Mouse (Mus musculus): Measurements from ENCODE around the gene Lrrc27. TPM values are rescaled to one million over a fixed set of nuclear protein-coding genes. Genes with fewer than 3 reads are reported as not detected.

Gene Lrrc27
- polyA plus RNA-seq, 1 experiment from 2014 or later, result 3.3 TPM

- Histone ChIP-seq H3K9me3 (ENCODE audit: control insufficient read depth, low read length) (no peaks in the 10 kb centered on the region), H3K4me1 (ENCODE audit: control insufficient read depth, insufficient read depth, low read length) (peaks cover 38% of the 10 kb centered on the region), H3K9ac (ENCODE audit: low read depth, low read length) (0 out of 2 replicates have a peak overlapping the region, but pooled peaks have one; percentile 11), H3K27ac (replicated peaks; ENCODE audit: low read depth, low read length) (peak overlapping the region; percentile 57), H3K36me3 (ENCODE audit: control insufficient read depth, insufficient read depth, low read length) (peaks cover 19% of the 10 kb centered on the region), H3K4me2 (ENCODE audit: low read depth, low read length) (no peak overlapping the region), H3K4me3 (ENCODE audit: low read depth, low read length) (no peak overlapping the region), H3K27me3 (replicated peaks; ENCODE audit: control insufficient read depth, insufficient read depth, low read length) (no peaks in the 10 kb centered on the region)
- DNase-seq (ENCODE audit: low spot score), result peak; percentile 84
- no peak for ATAC-seq (ENCODE audit: low read depth)
- WGBS, result 72% methylated on average over 5 of the region's 5 CpGs
These were observed 39.1 kb downstream of the Lrrc27 start for GRCm38 (mm10) chr7:139251881-139252301.

GRCm38 (mm10) chr7:139252566-139252965 lies 39.8 kb downstream of the Lrrc27 start:
- Histone ChIP-seq H3K4me3 (ENCODE audit: low read depth, low read length) (no peak overlapping the region), H3K4me2 (ENCODE audit: low read depth, low read length) (no peak overlapping the region), H3K4me1 (ENCODE audit: control insufficient read depth, insufficient read depth, low read length) (peaks cover 32% of the 10 kb centered on the region), H3K27ac (replicated peaks; ENCODE audit: low read depth, low read length) (no peak overlapping the region), H3K27me3 (replicated peaks; ENCODE audit: control insufficient read depth, insufficient read depth, low read length) (no peaks in the 10 kb centered on the region), H3K36me3 (ENCODE audit: control insufficient read depth, insufficient read depth, low read length) (peaks cover 19% of the 10 kb centered on the region), H3K9me3 (ENCODE audit: control insufficient read depth, low read length) (no peaks in the 10 kb centered on the region), H3K9ac (ENCODE audit: low read depth, low read length) (no peak overlapping the region)
- WGBS, result 88% methylated on average over 7 of the region's 7 CpGs
- DNase-seq (ENCODE audit: low spot score) (no peak), ATAC-seq (ENCODE audit: low read depth) (no peak)

- DNase-seq (ENCODE audit: low spot score), result no peak
- H3K4me2 ChIP-seq (ENCODE audit: low read depth, low read length), result no peak overlapping the region
These were observed 40.2 kb downstream of the Lrrc27 start for GRCm38 (mm10) chr7:139252986-139253385.

GRCm38 (mm10) chr7:139253462-139253861 lies 40.7 kb downstream of the Lrrc27 start:
- no peak overlapping the region for H3K27ac ChIP-seq (replicated peaks; ENCODE audit: low read depth, low read length)
- H3K4me1 ChIP-seq (ENCODE audit: control insufficient read depth, insufficient read depth, low read length), result peaks cover 35% of the 10 kb centered on the region
- WGBS, result 63% methylated on average over 3 of the region's 3 CpGs
- no peak for ATAC-seq (ENCODE audit: low read depth)
- H3K36me3 ChIP-seq (ENCODE audit: control insufficient read depth, insufficient read depth, low read length), result peaks cover 23% of the 10 kb centered on the region
- H3K4me3 ChIP-seq (ENCODE audit: low read depth, low read length), result no peak overlapping the region
- no peaks in the 10 kb centered on the region for H3K9me3 ChIP-seq (ENCODE audit: control insufficient read depth, low read length)
- no peak overlapping the region for H3K9ac ChIP-seq (ENCODE audit: low read depth, low read length)
- H3K4me2 ChIP-seq (ENCODE audit: low read depth, low read length), result no peak overlapping the region
- DNase-seq (ENCODE audit: low spot score), result no peak
- no peaks in the 10 kb centered on the region for H3K27me3 ChIP-seq (replicated peaks; ENCODE audit: control insufficient read depth, insufficient read depth, low read length)

More at GRCm38 (mm10) chr7:139252986-139253385, 40.2 kb downstream of the Lrrc27 start:
- Histone ChIP-seq H3K9ac (ENCODE audit: low read depth, low read length) (no peak overlapping the region), H3K4me1 (ENCODE audit: control insufficient read depth, insufficient read depth, low read length) (peaks cover 35% of the 10 kb centered on the region), H3K27ac (replicated peaks; ENCODE audit: low read depth, low read length) (no peak overlapping the region), H3K4me3 (ENCODE audit: low read depth, low read length) (no peak overlapping the region), H3K27me3 (replicated peaks; ENCODE audit: control insufficient read depth, insufficient read depth, low read length) (no peaks in the 10 kb centered on the region), H3K36me3 (ENCODE audit: control insufficient read depth, insufficient read depth, low read length) (peaks cover 22% of the 10 kb centered on the region), H3K9me3 (ENCODE audit: control insufficient read depth, low read length) (no peaks in the 10 kb centered on the region)
- ATAC-seq (ENCODE audit: low read depth), result no peak
- 61% methylated on average over 9 of the region's 9 CpGs for WGBS

- Histone ChIP-seq H3K9ac (ENCODE audit: low read depth, low read length) (no peak overlapping the region), H3K36me3 (ENCODE audit: control insufficient read depth, insufficient read depth, low read length) (peaks cover 24% of the 10 kb centered on the region), H3K4me3 (ENCODE audit: low read depth, low read length) (no peak overlapping the region), H3K9me3 (ENCODE audit: control insufficient read depth, low read length) (no peaks in the 10 kb centered on the region), H3K27me3 (replicated peaks; ENCODE audit: control insufficient read depth, insufficient read depth, low read length) (no peaks in the 10 kb centered on the region), H3K27ac (replicated peaks; ENCODE audit: low read depth, low read length) (no peak overlapping the region), H3K4me1 (ENCODE audit: control insufficient read depth, insufficient read depth, low read length) (peaks cover 29% of the 10 kb centered on the region), H3K4me2 (ENCODE audit: low read depth, low read length) (no peak overlapping the region)
- ATAC-seq (ENCODE audit: low read depth) (no peak), DNase-seq (ENCODE audit: low spot score) (no peak)
- 78% methylated on average over 5 of the region's 5 CpGs for whole genome bisulfite sequencing
These were observed 41.8 kb downstream of the Lrrc27 start for GRCm38 (mm10) chr7:139254626-139255025.

- 60% methylated on average over 10 of the region's 10 CpGs for WGBS
- H3K27ac ChIP-seq (replicated peaks; ENCODE audit: low read depth, low read length), result peak overlapping the region; percentile 59
These were observed 45.2 kb downstream of the Lrrc27 start for GRCm38 (mm10) chr7:139257752-139258542.

GRCm38 (mm10) chr7:139264337-139264736 lies 51.5 kb downstream of the Lrrc27 start:
- DNase-seq (ENCODE audit: low spot score) (peak; percentile 59), ATAC-seq (ENCODE audit: low read depth) (no peak)
- Histone ChIP-seq H3K4me3 (ENCODE audit: low read depth, low read length) (no peak overlapping the region), H3K27ac (replicated peaks; ENCODE audit: low read depth, low read length) (no peak overlapping the region), H3K27me3 (replicated peaks; ENCODE audit: control insufficient read depth, insufficient read depth, low read length) (no peaks in the 10 kb centered on the region), H3K9ac (ENCODE audit: low read depth, low read length) (no peak overlapping the region), H3K4me2 (ENCODE audit: low read depth, low read length) (no peak overlapping the region), H3K4me1 (ENCODE audit: control insufficient read depth, insufficient read depth, low read length) (no peaks in the 10 kb centered on the region), H3K36me3 (ENCODE audit: control insufficient read depth, insufficient read depth, low read length) (0 out of 2 replicates have a peak, but pooled peaks cover 19% of the 10 kb centered on the region), H3K9me3 (ENCODE audit: control insufficient read depth, low read length) (0 out of 2 replicates have a peak, but pooled peaks cover 5% of the 10 kb centered on the region)
- WGBS, result 35% methylated on average over 4 of the region's 4 CpGs

More at GRCm38 (mm10) chr7:139257752-139258542, 45.2 kb downstream of the Lrrc27 start:
- Histone ChIP-seq H3K9ac (ENCODE audit: low read depth, low read length) (no peak overlapping the region), H3K36me3 (ENCODE audit: control insufficient read depth, insufficient read depth, low read length) (peaks cover 32% of the 10 kb centered on the region), H3K4me2 (ENCODE audit: low read depth, low read length) (no peak overlapping the region; the same call in 1 of the 2 replicates), H3K9me3 (ENCODE audit: control insufficient read depth, low read length) (0 out of 2 replicates have a peak, but pooled peaks cover 5% of the 10 kb centered on the region), H3K4me3 (ENCODE audit: low read depth, low read length) (no peak overlapping the region), H3K27me3 (replicated peaks; ENCODE audit: control insufficient read depth, insufficient read depth, low read length) (no peaks in the 10 kb centered on the region), H3K4me1 (ENCODE audit: control insufficient read depth, insufficient read depth, low read length) (0 out of 2 replicates have a peak, but pooled peaks cover 6% of the 10 kb centered on the region)
- ATAC-seq (ENCODE audit: low read depth) (peak; percentile 93), DNase-seq (ENCODE audit: low spot score) (peak; percentile 74)

- H3K9ac ChIP-seq (ENCODE audit: low read depth, low read length), result no peak overlapping the region
- WGBS, result 55% methylated on average over 6 of the region's 6 CpGs
- H3K27me3 ChIP-seq (replicated peaks; ENCODE audit: control insufficient read depth, insufficient read depth, low read length), result no peaks in the 10 kb centered on the region
- 0 out of 2 replicates have a peak, but pooled peaks cover 5% of the 10 kb centered on the region for H3K9me3 ChIP-seq (ENCODE audit: control insufficient read depth, low read length)
- no peak overlapping the region for H3K4me2 ChIP-seq (ENCODE audit: low read depth, low read length)
- 0 out of 2 replicates have a peak, but pooled peaks cover 17% of the 10 kb centered on the region for H3K36me3 ChIP-seq (ENCODE audit: control insufficient read depth, insufficient read depth, low read length)
- H3K4me1 ChIP-seq (ENCODE audit: control insufficient read depth, insufficient read depth, low read length), result no peaks in the 10 kb centered on the region
- no peak overlapping the region for H3K27ac ChIP-seq (replicated peaks; ENCODE audit: low read depth, low read length)
- no peak for ATAC-seq (ENCODE audit: low read depth)
- DNase-seq (ENCODE audit: low spot score), result no peak
- no peak overlapping the region for H3K4me3 ChIP-seq (ENCODE audit: low read depth, low read length)
These were observed 52.8 kb downstream of the Lrrc27 start for GRCm38 (mm10) chr7:139265634-139266033.
